25 mouse cellular contexts compared by ENCODE assay signal in the genomic region with DNA sequence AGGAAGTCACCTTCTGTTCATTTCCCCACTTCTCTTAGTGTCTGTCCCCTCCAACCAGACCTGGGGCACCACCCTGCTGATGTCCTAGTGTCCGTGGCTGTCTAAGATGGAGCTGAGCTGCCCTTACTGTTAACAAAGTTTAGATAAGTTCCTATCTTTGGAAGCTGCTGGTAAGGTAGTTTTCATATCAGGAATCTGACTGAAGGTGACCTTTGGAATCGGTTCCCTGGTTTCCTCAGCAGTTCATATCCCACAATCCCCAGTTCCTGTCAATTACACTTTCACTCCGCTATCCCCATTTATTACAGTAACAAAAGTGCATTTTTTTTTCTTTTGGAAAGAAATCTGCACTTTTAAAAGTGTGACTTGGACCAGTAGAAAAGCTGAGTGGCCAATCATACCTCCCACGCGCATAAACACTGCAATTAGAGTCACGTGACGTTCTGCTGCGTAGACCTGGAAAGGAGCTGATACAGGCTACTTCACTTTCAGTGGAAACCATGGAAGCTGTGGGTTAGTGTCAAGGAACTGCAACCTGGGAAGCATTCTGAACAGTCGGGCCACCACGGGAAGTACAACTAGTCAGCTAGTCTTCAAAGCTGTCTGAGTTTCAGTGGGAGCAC. TPM values are rescaled to one million over a fixed set of nuclear protein-coding genes. Genes with fewer than 3 reads are reported as not detected.
DNase-seq lines count a peak whose midpoint lies in the region; ATAC-seq and TF ChIP-seq lines count a peak whose summit lies in the region.
"Had no signal": no experiment of that assay in that cellular context is flagged by ENCODE, and none has a peak within 500 bp of the region (broad histone marks: within the 10 kb centered on the region; RNA-seq: fewer than 3 reads in every experiment).

No protein-coding gene starts in this region.

- H3K79me3 ChIP-seq in C2C12 (ENCODE audit: low read depth) = no peaks in the 10 kb centered on the region

- no peak for TF ChIP-seq POLR2A in myocyte (IDR thresholded peaks at IDR 0.05; ENCODE audit: insufficient read length, low read depth)

- H3K4me1 ChIP-seq in intestine, embryonic 16.5 days (ENCODE audit: control insufficient read depth, insufficient read depth, low read length) = no peaks in the 10 kb centered on the region
- H3K4me1 ChIP-seq in intestine, embryonic 15.5 days (replicated peaks) = no peaks in the 10 kb centered on the region
- H3K4me1 ChIP-seq in intestine, postnatal 0 days (replicated peaks; ENCODE audit: control insufficient read depth, insufficient read depth, low read length) = no peaks in the 10 kb centered on the region
- no peaks in the 10 kb centered on the region for H3K4me1 ChIP-seq in forebrain, embryonic 13.5 days

- H3K4me3 ChIP-seq in intestine, embryonic 16.5 days (ENCODE audit: low read length) = no peak overlapping the region
- H3K4me3 ChIP-seq in intestine, embryonic 15.5 days (replicated peaks) = no peak overlapping the region
- H3K4me3 ChIP-seq in C2C12 (ENCODE audit: insufficient read depth, poor library complexity, severe bottlenecking) (no peak overlapping the region), myocyte (no peak overlapping the region)
- H3K4me3 ChIP-seq in intestine, postnatal 0 days (ENCODE audit: low read depth, low read length) = no peak overlapping the region
- H3K4me3 ChIP-seq in forebrain, embryonic 13.5 days = no peak overlapping the region

- H3K27me3 ChIP-seq in intestine, embryonic 16.5 days (replicated peaks; ENCODE audit: control insufficient read depth, insufficient read depth, low read length) = no peaks in the 10 kb centered on the region
- H3K27me3 ChIP-seq in intestine, embryonic 15.5 days (replicated peaks) = no peaks in the 10 kb centered on the region
- H3K27me3 ChIP-seq in C2C12 (ENCODE audit: control insufficient read depth, insufficient read depth, insufficient read length) (no peaks in the 10 kb centered on the region), myocyte (ENCODE audit: control insufficient read depth, insufficient read depth, insufficient read length) (no peaks in the 10 kb centered on the region)
- H3K27me3 ChIP-seq in intestine, postnatal 0 days (replicated peaks; ENCODE audit: control insufficient read depth, insufficient read depth, low read length) = no peaks in the 10 kb centered on the region
- no peaks in the 10 kb centered on the region for H3K27me3 ChIP-seq in forebrain, embryonic 13.5 days
- H3K27me3 ChIP-seq: CH12.LX, Patski had no signal

- DNase-seq in layer of hippocampus, postnatal 10 days (ENCODE audit: low spot score in 2 of 2) = no peak
- no peak for DNase-seq in gastrocnemius, postnatal 10 days
- DNase-seq: adrenal gland, adult 2 months; adrenal gland, adult 8-10 months; adrenal gland, postnatal 10 days; adrenal gland, postnatal 14 days; adrenal gland, postnatal 25 days; adrenal gland, postnatal 36 days; B cell, adult 2 months; cerebellum, adult 11 months; cerebellum, adult 11-12 months; cerebellum, adult 18-20 months had no signal

- no peaks in the 10 kb centered on the region for H3K79me2 ChIP-seq in C2C12 (ENCODE audit: control insufficient read depth, insufficient read depth)
- no peaks in the 10 kb centered on the region for H3K79me2 ChIP-seq in myocyte (ENCODE audit: control insufficient read depth, insufficient read depth)

- H3K4me2 ChIP-seq in intestine, embryonic 16.5 days (ENCODE audit: low read depth, low read length) = no peak overlapping the region
- no peak overlapping the region for H3K4me2 ChIP-seq in intestine, embryonic 15.5 days (replicated peaks)
- no peak overlapping the region for H3K4me2 ChIP-seq in intestine, postnatal 0 days (replicated peaks; ENCODE audit: low read depth)
- peak overlapping the region; percentile 50 for H3K4me2 ChIP-seq in myocyte (ENCODE audit: low read depth)
- H3K4me2 ChIP-seq in forebrain, embryonic 13.5 days = no peak overlapping the region

- H3K36me3 ChIP-seq in intestine, embryonic 16.5 days (ENCODE audit: control insufficient read depth, insufficient read depth, low read length) = no peaks in the 10 kb centered on the region
- H3K36me3 ChIP-seq in intestine, embryonic 15.5 days = no peaks in the 10 kb centered on the region
- H3K36me3 ChIP-seq in C2C12 (ENCODE audit: control insufficient read depth, insufficient read depth) (no peaks in the 10 kb centered on the region), myocyte (ENCODE audit: control insufficient read depth, insufficient read depth) (no peaks in the 10 kb centered on the region)
- no peaks in the 10 kb centered on the region for H3K36me3 ChIP-seq in intestine, postnatal 0 days (ENCODE audit: control insufficient read depth, insufficient read depth)
- H3K36me3 ChIP-seq in forebrain, embryonic 13.5 days (ENCODE audit: poor library complexity, severe bottlenecking) = no peaks in the 10 kb centered on the region
- H3K36me3 ChIP-seq: G1E had no signal

- no peaks in the 10 kb centered on the region for H3K9me3 ChIP-seq in intestine, embryonic 16.5 days (ENCODE audit: control insufficient read depth, low read length)
- no peaks in the 10 kb centered on the region for H3K9me3 ChIP-seq in intestine, embryonic 15.5 days
- H3K9me3 ChIP-seq in intestine, postnatal 0 days (ENCODE audit: control insufficient read depth) = no peaks in the 10 kb centered on the region
- H3K9me3 ChIP-seq in forebrain, embryonic 13.5 days (replicated peaks) = no peaks in the 10 kb centered on the region
- H3K9me3 ChIP-seq: G1E had no signal

- no peak for TF ChIP-seq CTCF in C2C12 (IDR thresholded peaks at IDR 0.05; ENCODE audit: control insufficient read depth, insufficient read depth, insufficient read length)
- TF ChIP-seq CTCF in intestine, postnatal 0 days (IDR thresholded peaks at IDR 0.05; ENCODE audit: low read depth) = no peak

- H3ac ChIP-seq in C2C12 (ENCODE audit: control insufficient read depth, insufficient read length, low read depth) (no peak overlapping the region), myocyte (ENCODE audit: control insufficient read depth, insufficient read length) (no peak overlapping the region)

- WGBS in intestine, embryonic 16.5 days = 81% methylated on average over 10 of the region's 10 CpGs
- WGBS in intestine, embryonic 15.5 days = 85% methylated on average over 10 of the region's 10 CpGs
- WGBS in intestine, postnatal 0 days = 67% methylated on average over 10 of the region's 10 CpGs
- WGBS in forebrain, embryonic 13.5 days = 93% methylated on average over 10 of the region's 10 CpGs

- no peak overlapping the region for H3K9ac ChIP-seq in intestine, embryonic 16.5 days (ENCODE audit: low read depth, low read length)
- H3K9ac ChIP-seq in intestine, embryonic 15.5 days = no peak overlapping the region
- H3K9ac ChIP-seq in intestine, postnatal 0 days (ENCODE audit: low read depth, low read length) = no peak overlapping the region
- no peak overlapping the region for H3K9ac ChIP-seq in forebrain, embryonic 13.5 days

- H3K27ac ChIP-seq in intestine, embryonic 16.5 days (ENCODE audit: low read length) = no peak overlapping the region
- no peak overlapping the region for H3K27ac ChIP-seq in intestine, embryonic 15.5 days
- no peak overlapping the region for H3K27ac ChIP-seq in intestine, postnatal 0 days (ENCODE audit: low read depth, low read length)
- no peak overlapping the region for H3K27ac ChIP-seq in forebrain, embryonic 13.5 days

- peak; percentile 75 for ATAC-seq in intestine, embryonic 16.5 days
- no peak for ATAC-seq in intestine, embryonic 15.5 days
- peak; percentile 84 for ATAC-seq in intestine, postnatal 0 days
- ATAC-seq in forebrain, embryonic 13.5 days = no peak
- ATAC-seq: activated CD4-positive, CD25-positive, alpha-beta regulatory T cell, adult 4 months; CD4-positive, CD25-positive, alpha-beta regulatory T cell, adult 4 months; Patski had no signal

TF ChIP-seq in C2C12, 6 proteins besides CTCF, POLR2A, EP300 and RAD21:
- TF ChIP-seq USF1 (IDR thresholded peaks at IDR 0.05; ENCODE audit: low read depth) = peak; percentile 63
- no peak for TF ChIP-seq MAX (IDR thresholded peaks at IDR 0.05)

TF ChIP-seq in myocyte, 11 proteins besides CTCF, POLR2A, EP300 and RAD21:
- TF ChIP-seq TCF3 (IDR thresholded peaks at IDR 0.05; ENCODE audit: insufficient read length, low read depth) = no peak
- TF ChIP-seq CEBPB (IDR thresholded peaks at IDR 0.05; ENCODE audit: insufficient read depth, poor library complexity, severe bottlenecking) = no peak
- TF ChIP-seq MYOG (IDR thresholded peaks at IDR 0.05; ENCODE audit: control insufficient read depth in 1 of 3, insufficient read depth in 1 of 3, insufficient read length in 2 of 3, low read depth in 2 of 3) = no peak
- peak; percentile 40 for TF ChIP-seq USF1 (IDR thresholded peaks at IDR 0.05; ENCODE audit: low read depth)
- TF ChIP-seq SRF (IDR thresholded peaks at IDR 0.05; ENCODE audit: control insufficient read depth, insufficient read length, low read depth) = no peak

RNA-seq across cellular contexts. Expression of a gene that starts 24.9 kb away (rescaled TPM):
- polyA plus RNA-seq in intestine, embryonic 16.5 days (2015; fragmentation: Nextera tagmentation; extraction: Ambion mirVana) = not detected in 2 replicates
- not detected in 2 replicates for polyA plus RNA-seq in intestine, embryonic 15.5 days (2015; fragmentation: Nextera tagmentation; extraction: Ambion mirVana)
- not detected for polyA plus RNA-seq in C2C12 (2012; fragmentation: generic; extraction: Trizol)
- not detected in 2 replicates for polyA plus RNA-seq in intestine, postnatal 0 days (2015; fragmentation: Nextera tagmentation; extraction: Ambion mirVana)
- polyA plus RNA-seq in myocyte (2012; fragmentation: generic; extraction: Trizol) = not detected
- total RNA-seq in layer of hippocampus, postnatal 10 days (2021) = not detected
- total RNA-seq in gastrocnemius, postnatal 10 days (2021) = not detected
- not detected in 2 replicates for polyA plus RNA-seq in forebrain, embryonic 13.5 days (2015; fragmentation: Nextera tagmentation; extraction: Ambion mirVana)
- total RNA-seq: adrenal gland, adult 2 months; adrenal gland, postnatal 10 days; adrenal gland, postnatal 14 days; adrenal gland, postnatal 25 days; adrenal gland, postnatal 36 days; CH12.LX; MEL had no signal
- polyA plus RNA-seq: activated CD4-positive, CD25-positive, alpha-beta regulatory T cell, adult 4 months; adrenal gland, adult 2 months; brain, embryonic 14.5 days; CD4-positive, CD25-positive, alpha-beta regulatory T cell, adult 4 months; G1E had no signal

Comparison
In these comparisons a context has a peak if more than half of its experiments do, and no peak if none do; other contexts are left out.
1. ATAC-seq: peak in intestine, embryonic 16.5 days (single experiment) and intestine, postnatal 0 days (single experiment); none in intestine, embryonic 15.5 days (single experiment) and forebrain, embryonic 13.5 days (single experiment).